Mouse (Mus musculus) kidney, postnatal 0 days (tissue): ENCODE results near the gene Cdc37l1. TPM values are rescaled to one million over a fixed set of nuclear protein-coding genes. Genes with fewer than 3 reads are reported as not detected.

Source experiments
- ATAC-seq: fragments of 200-750 bp; cut with Nextera tagmentation; replicated peaks from 2 replicates; pipeline ENCODE4 v1.8.0; 2017; ENCODE audit warnings: low read depth, moderate number of reproducible peaks, moderate TSS enrichment, moderate library complexity; ENCODE audit not compliant: low FRiP score
- DNase-seq: peaks from one replicate; pipeline ENCODE4 v3.0.0-alpha.2; 2016; ENCODE audit warnings: low spot score
- H3K27ac ChIP-seq: fragments of 300-500 bp; sonication (generic); 2 replicates; pipeline ENCODE4 v1.5.1; 2014; ENCODE audit warnings: mild to moderate bottlenecking
- H3K27me3 ChIP-seq: fragments of 300-500 bp; sonication (generic); 2 replicates; pipeline ENCODE4 v1.6.1; 2014; ENCODE audit warnings: low read length, mixed read lengths; ENCODE audit not compliant: insufficient read depth
- H3K36me3 ChIP-seq: fragments of 300-500 bp; sonication (generic); 2 replicates; pipeline ENCODE4 v1.6.1; 2014; ENCODE audit warnings: low read length, mixed read lengths; ENCODE audit not compliant: insufficient read depth
- H3K4me1 ChIP-seq: fragments of 300-500 bp; sonication (generic); replicated peaks from 2 replicates; pipeline ENCODE4 v1.6.1; 2014; ENCODE audit warnings: antibody characterized with exemption, low read length, mixed read lengths; ENCODE audit not compliant: insufficient read depth
- H3K4me2 ChIP-seq: fragments of 300-500 bp; sonication (generic); 2 replicates; pipeline ENCODE4 v1.6.1; 2014; ENCODE audit warnings: mild to moderate bottlenecking, low read length, moderate library complexity, mixed read lengths
- H3K4me3 ChIP-seq: fragments of 300-500 bp; sonication (generic); replicated peaks from 2 replicates; pipeline ENCODE4 v1.5.1; 2014; ENCODE audit warnings: low read depth, low read length
- H3K9ac ChIP-seq: fragments of 300-500 bp; sonication (generic); 2 replicates; pipeline ENCODE4 v1.6.1; 2014; ENCODE audit warnings: low read depth, low read length
- H3K9me3 ChIP-seq: fragments of 300-500 bp; sonication (generic); replicated peaks from 2 replicates; pipeline ENCODE4 v1.6.1; 2016; ENCODE audit warnings: low read length, inconsistent platforms, mixed read lengths
- CTCF ChIP-seq: IDR thresholded peaks from 2 replicates; pipeline ENCODE4 v1.5.1; 2016; ENCODE audit warnings: antibody characterized with exemption, low read depth, mild to moderate bottlenecking, moderate library complexity
- WGBS: fragments of 180-500 bp; shearing (Covaris S2); extraction: QIAGEN DNeasy Blood & Tissue Kit; methylation state at CpG from one replicate; pipeline ENCODE4 v1.1.7; 2014; 5-methylcytosine and 5-hydroxymethylcytosine counted together
- polyA plus RNA-seq: library from polyadenylated mRNA; unstranded; fragments of >200 nt; fragmentation: Nextera tagmentation; extraction: Ambion mirVana; gene quantifications from 2 replicates; pipeline ENCODE4 v1.2.1, GENCODE M21; 2015

The Cdc37l1 gene
- polyA plus RNA-seq = 28.2 and 33.0 TPM in 2 replicates

DNA sequence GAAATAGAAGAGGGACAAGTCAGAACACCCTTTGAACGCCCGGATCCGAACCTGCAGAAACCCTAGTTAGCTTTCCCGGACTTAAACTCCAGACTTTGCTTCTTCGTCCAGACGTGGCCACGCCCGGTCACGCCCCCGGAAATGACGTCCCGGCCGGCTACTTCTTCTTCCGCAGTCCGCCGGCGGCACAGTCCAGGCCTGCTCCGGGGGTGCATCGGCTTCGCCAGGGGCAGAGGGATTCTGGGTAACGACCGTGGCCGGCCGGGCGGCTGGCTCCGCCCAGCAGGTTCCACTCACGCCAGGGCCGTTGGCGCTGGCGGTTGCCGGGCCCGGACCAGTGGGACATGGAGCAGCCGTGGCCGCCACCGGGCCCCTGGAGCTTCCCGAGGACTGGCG, at the start of gene Cdc37l1:
Gene Cdc37l1 (plus strand): TSS at position 159 of the 396 bp plus-strand sequence.
- Histone ChIP-seq H3K9me3 (no peaks in the 10 kb centered on the region), H3K9ac (peak within 1 kb of the TSS; percentile 90), H3K4me3 (peak within 1 kb of the TSS; percentile 89), H3K4me2 (peak within 1 kb of the TSS; percentile 79), H3K36me3 (peaks cover 7% of the 10 kb centered on the region), H3K27me3 (no peaks in the 10 kb centered on the region), H3K27ac (peak within 1 kb of the TSS; percentile 96), H3K4me1 (peaks cover 6% of the 10 kb centered on the region; the same call in 1 of the 2 replicates)
- peak; percentile 97 for DNase-seq
- 0 out of 2 replicates have a peak, but pooled peaks have one; percentile 3 for TF ChIP-seq CTCF
- ATAC-seq = peak; percentile 98
- under 1% methylated on average over 37 of the region's 37 CpGs for WGBS

GRCm38 (mm10) chr19:28941271-28941670, 48.9 kb upstream of the Cdc37l1 start:
- Histone ChIP-seq H3K27ac (no peak overlapping the region), H3K4me3 (no peak overlapping the region), H3K4me1 (0 out of 2 replicates have a peak, but pooled peaks cover 3% of the 10 kb centered on the region), H3K36me3 (no peaks in the 10 kb centered on the region), H3K27me3 (no peaks in the 10 kb centered on the region), H3K9me3 (no peaks in the 10 kb centered on the region), H3K9ac (no peak overlapping the region), H3K4me2 (no peak overlapping the region)
- ATAC-seq (no peak), DNase-seq (no peak)
- no peak for TF ChIP-seq CTCF
- WGBS = 73% methylated on average over 4 of the region's 4 CpGs

GRCm38 (mm10) chr19:28946782-28947181, 43.4 kb upstream of the Cdc37l1 start:
- no peak for DNase-seq
- Histone ChIP-seq H3K4me3 (no peak overlapping the region), H3K4me2 (no peak overlapping the region), H3K9me3 (no peaks in the 10 kb centered on the region), H3K9ac (no peak overlapping the region), H3K4me1 (no peaks in the 10 kb centered on the region), H3K36me3 (no peaks in the 10 kb centered on the region), H3K27ac (no peak overlapping the region), H3K27me3 (no peaks in the 10 kb centered on the region)
- no peak for ATAC-seq
- TF ChIP-seq CTCF = 0 out of 2 replicates have a peak, but pooled peaks have one; percentile 2
- WGBS = 28% methylated on average over 4 of the region's 4 CpGs

DNA sequence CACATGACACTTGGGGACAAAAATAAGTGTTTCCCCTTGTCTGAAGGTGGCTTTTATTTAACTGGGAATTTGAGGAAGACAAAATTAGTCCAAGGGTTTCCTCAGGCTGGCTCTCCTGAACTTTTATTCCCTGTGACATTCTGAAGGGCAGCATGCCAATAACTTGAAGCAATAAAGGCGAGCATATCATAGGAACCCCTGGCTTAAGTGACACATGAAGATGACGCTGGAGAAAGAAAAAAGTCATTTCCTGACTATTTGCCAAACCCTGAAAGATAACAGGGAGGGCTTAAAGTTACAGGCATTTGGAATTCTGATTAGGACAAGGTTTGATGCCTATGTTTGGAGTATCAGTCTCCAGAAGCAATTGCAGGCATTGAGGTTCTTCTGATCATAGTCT, 42.8 kb upstream of the Cdc37l1 start:
- Histone ChIP-seq H3K27ac (no peak overlapping the region), H3K9ac (no peak overlapping the region), H3K36me3 (no peaks in the 10 kb centered on the region), H3K4me1 (no peaks in the 10 kb centered on the region), H3K4me2 (no peak overlapping the region), H3K9me3 (no peaks in the 10 kb centered on the region), H3K27me3 (no peaks in the 10 kb centered on the region), H3K4me3 (no peak overlapping the region)
- DNase-seq (no peak), ATAC-seq (no peak)
- TF ChIP-seq CTCF = no peak
- WGBS = 48% methylated on average over 2 of the region's 2 CpGs

GRCm38 (mm10) chr19:28951251-28951650, 38.9 kb upstream of the Cdc37l1 start:
- H3K27ac ChIP-seq = no peak overlapping the region
- H3K4me3 ChIP-seq = no peak overlapping the region
- no peaks in the 10 kb centered on the region for H3K9me3 ChIP-seq
- H3K4me1 ChIP-seq = no peaks in the 10 kb centered on the region
- TF ChIP-seq CTCF = no peak
- no peaks in the 10 kb centered on the region for H3K36me3 ChIP-seq
- H3K4me2 ChIP-seq = no peak overlapping the region
- no peak for ATAC-seq
- 79% methylated on average over 5 of the region's 5 CpGs for WGBS
- no peak for DNase-seq
- no peak overlapping the region for H3K9ac ChIP-seq
- H3K27me3 ChIP-seq = no peaks in the 10 kb centered on the region

DNA sequence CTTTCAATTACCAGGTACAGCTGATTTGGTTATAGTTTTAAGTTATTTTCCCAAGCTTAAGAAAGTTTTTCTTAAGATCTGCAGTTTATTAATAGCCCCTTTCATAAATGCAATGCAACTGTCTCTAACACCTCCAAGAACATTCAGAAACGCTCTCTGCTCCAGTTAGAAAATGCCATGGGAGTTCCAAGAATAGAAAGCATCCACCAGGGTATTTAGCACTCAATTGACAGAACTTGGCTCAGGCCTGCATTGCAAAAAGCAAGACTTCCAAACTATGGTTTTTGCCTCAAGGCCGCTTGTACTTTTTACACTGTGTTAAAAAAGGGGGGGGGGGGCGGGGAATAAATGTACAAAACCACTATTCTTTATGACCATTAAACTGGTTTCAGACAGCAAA, 27.0 kb upstream of the Cdc37l1 start:
- peaks cover 9% of the 10 kb centered on the region for H3K4me1 ChIP-seq
- ATAC-seq (no peak), DNase-seq (no peak)
- TF ChIP-seq CTCF = no peak
- no peaks in the 10 kb centered on the region for H3K27me3 ChIP-seq
- 42% methylated on average over 3 of the region's 3 CpGs for WGBS
- peak overlapping the region; percentile 87; the same call in 1 of the 2 replicates for H3K4me3 ChIP-seq
- H3K9ac ChIP-seq = no peak overlapping the region
- H3K9me3 ChIP-seq = no peaks in the 10 kb centered on the region
- peak overlapping the region; percentile 91 for H3K4me2 ChIP-seq
- H3K27ac ChIP-seq = no peak overlapping the region
- H3K36me3 ChIP-seq = no peaks in the 10 kb centered on the region

DNA sequence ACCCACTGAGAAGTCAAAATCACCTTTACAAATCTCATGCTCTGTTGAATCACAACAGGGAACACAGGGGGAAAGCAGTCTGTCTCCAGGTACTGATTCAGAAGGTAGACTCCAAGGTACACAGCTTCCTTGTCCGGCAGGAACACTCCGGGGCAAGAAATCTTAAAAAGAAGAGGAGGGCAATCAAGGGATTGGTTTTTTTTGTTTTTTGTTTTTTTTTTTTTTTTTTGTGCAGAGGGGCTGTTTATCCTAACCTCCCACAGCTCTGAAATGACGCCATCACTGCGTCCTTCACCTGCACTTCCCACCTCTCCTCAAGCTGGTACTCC, 26.7 kb upstream of the Cdc37l1 start:
- 0% methylated on average over 4 of the region's 4 CpGs for WGBS
- peak overlapping the region; percentile 87 for H3K4me3 ChIP-seq
- ATAC-seq = no peak
- no peak for DNase-seq
- peak overlapping the region; percentile 84 for H3K9ac ChIP-seq
- H3K27ac ChIP-seq = peak overlapping the region; percentile 87
- peak overlapping the region; percentile 91 for H3K4me2 ChIP-seq
- TF ChIP-seq CTCF = no peak
- peaks cover 9% of the 10 kb centered on the region for H3K4me1 ChIP-seq
- no peaks in the 10 kb centered on the region for H3K27me3 ChIP-seq
- no peaks in the 10 kb centered on the region for H3K36me3 ChIP-seq
- H3K9me3 ChIP-seq = no peaks in the 10 kb centered on the region
